Mouse (Mus musculus) adrenal gland (tissue): Measurements from ENCODE around the gene Necab3.

Experiments used
- intact Hi-C: fragments of 180-260 bp; cut with DNase I; formaldehyde crosslinking; loops from one replicate; pipeline ENCODE4 v1.15.1; 2025
- long read RNA-seq, 2 experiments: library from polyadenylated mRNA; unstranded; transcript quantifications; one replicate each; pipeline ENCODE4 v2.0.0; 2020; ENCODE audit warnings: borderline replicate concordance in 1 of 2; ENCODE audit not compliant: insufficient replicate concordance in 1 of 2

The Necab3 gene
- long read RNA-seq, experiment 1, partial matches to known transcripts = 0 of 2 reads
- long read RNA-seq, experiment 1, other reads (novel, unspliced or antisense) = 1 of 2 reads
- long read RNA-seq, experiment 2, partial matches to known transcripts = 0 of 1 reads
- long read RNA-seq, experiment 2, other reads (novel, unspliced or antisense) = 0 of 1 reads

DNA sequence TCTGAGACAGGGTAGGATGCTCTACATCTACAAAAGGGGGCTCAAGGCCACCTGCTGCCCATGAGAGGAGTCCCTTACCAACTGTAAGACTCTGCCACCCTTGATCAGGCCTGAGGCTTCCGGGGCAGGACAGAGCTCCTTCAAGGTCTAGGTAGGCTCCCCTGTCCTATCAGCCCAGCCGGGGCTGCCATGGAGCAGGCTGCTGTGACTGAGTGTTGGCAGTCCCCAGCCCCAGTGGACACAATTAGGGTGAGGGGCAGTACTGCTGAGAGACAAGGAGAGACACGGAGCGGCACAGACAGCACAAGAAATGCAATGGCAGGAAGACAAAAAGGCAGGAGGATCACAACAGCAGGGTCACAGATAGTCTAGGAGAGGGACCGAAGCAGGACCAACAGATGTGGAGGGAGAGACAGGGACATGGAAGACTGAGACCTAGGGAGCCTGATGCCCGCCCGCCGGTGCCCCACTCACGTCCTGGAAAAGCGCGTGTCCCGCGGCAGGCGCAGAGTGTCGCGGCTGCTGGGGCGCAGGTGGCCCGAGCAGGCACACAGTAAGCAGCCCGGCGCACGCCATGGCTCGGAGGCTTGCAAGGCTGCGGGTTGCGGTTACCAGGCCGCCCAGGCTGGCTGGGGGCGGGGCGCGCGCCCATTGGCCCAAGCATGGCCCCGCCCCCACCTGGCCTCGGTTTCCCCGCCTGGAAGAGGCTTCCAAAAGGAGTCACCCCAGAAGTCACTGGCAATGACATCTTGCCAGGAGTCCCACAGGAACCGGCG, at the start of gene Necab3:
Necab3 (minus strand) TSS at position 627 of the 776 bp plus-strand sequence.
- intact Hi-C loops = no loop called here

GRCm38 (mm10) chr2:154606965-154607364, 48.3 kb upstream of the Necab3 start:
- intact Hi-C loops = no loop called here

DNA sequence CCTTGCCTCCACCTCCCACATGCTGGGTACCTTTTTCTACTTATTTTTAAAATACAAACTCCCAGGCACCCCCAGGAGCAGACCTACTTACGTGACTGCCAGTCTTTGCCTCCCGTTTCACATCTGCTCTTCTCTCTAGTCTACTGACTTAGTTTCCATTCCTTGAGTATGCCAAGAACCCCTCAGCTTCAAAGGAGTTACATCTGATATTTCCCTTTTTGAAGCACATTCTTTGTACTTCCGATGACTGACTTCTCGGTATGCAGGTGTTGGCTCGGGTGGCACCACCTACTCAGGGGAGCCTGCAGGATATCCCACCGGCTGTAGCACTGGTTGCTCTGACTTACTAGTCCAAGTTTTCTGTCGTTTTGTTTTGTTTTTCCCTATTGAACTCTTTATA, 45.5 kb upstream of the Necab3 start:
- intact Hi-C loops = no loop called here

DNA sequence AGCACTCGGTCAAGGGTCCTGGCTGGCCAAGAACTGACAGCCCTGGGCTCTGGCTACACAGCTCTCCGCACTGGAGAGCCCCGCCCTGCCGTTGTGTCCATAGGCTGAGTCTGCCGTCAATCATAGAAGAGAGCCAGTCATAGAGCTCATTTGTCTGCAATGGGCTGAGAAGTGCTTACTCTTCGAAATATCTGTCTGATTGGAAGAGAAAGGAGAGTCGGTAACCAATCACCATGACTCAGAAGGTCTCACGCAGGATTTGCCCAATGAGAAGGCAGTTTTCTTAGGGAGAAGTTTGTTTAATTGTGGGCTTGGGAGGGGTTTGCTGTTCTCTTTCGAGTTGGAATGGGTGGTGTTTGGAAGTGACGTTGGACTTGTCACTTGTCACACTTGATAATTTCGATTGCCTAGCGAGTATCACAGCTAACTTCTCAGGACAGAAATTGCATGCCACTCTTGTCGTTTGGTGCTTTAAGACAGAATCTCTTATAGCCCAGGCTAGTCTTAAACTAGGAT, 45.0 kb upstream of the Necab3 start, which contains the start of gene Pxmp4:
Pxmp4 (minus strand) TSS at position 71 of the 516 bp plus-strand sequence.
- intact Hi-C loops = no loop called here

DNA sequence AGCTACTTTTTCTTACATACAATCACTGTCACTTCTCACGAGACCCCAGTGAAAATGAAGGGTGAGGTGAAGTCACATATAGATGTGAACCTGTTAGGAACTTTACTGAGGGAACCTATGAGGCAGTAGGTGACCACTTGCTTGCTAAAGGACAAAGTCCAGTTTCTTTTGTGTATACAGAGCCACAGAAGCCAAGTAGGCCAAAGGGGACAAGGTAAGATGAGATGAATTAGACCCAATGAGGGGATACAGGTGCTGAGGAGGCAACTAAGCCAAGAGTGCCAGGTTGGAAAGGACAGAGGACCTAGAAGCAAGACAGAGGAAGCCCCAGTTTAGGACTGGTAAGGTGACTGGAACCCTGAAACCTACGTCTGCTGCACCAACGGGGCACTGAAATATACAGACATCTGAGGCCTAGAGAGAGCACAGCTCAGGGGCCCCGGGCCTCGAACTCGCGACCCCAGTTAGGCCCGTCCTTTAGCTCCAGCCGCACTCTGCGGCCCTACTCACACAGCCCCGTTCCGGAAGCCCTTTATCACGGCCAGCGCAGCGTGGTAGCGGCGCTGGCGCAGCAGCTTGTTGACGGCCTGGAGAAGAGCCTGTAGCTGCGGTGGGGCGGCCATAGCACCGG, 44.4 kb upstream of the Necab3 start:
- intact Hi-C loops = no loop called here

- intact Hi-C loops = no loop called here
These were observed 42.6 kb upstream of the Necab3 start for GRCm38 (mm10) chr2:154601324-154601723.

- intact Hi-C loops = no loop called here
These were observed 41.9 kb upstream of the Necab3 start for GRCm38 (mm10) chr2:154600586-154600985.

DNA sequence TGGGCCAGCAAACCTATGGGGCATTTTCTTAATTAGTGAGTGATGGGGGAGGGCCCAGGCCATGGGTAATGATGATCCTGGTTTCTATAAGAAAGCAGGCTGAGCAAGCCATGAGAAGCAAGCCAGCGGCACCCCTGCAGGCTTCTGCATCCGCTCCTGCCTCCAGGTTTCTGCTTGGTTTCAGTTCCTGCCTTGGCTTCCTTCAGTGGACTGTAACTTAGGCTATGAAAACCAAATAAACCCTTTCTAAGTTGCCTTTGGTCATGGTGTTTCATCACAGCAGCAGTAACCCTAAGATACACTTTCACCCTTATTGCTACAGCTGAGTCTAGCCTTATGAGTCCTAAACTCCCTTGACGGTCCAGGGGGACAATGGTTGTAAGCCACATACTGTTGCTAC, 38.7 kb upstream of the Necab3 start:
- intact Hi-C loops = no loop called here

DNA sequence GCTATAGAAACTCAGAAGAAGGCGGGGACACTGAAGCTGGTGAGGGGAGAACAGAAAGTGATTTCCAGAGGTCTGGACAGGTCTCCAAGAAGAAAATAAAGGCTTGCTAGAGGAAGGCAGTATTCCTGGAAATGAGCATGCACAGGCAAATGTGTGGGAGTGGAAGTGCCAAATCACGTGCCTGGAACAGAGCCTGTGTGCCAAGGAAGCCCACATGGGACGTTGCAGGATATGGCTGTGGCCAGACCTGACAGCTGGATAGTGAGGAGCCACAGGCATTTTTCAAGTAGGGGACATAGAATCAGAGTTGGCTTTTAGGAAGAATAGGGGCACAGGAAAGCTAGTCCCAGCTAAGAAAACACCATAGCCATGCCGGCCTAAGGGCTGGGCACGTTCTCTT, 37.1 kb upstream of the Necab3 start:
- intact Hi-C loops = no loop called here

- intact Hi-C loops = no loop called here
These were observed 34.3 kb upstream of the Necab3 start for GRCm38 (mm10) chr2:154593025-154593424.

DNA sequence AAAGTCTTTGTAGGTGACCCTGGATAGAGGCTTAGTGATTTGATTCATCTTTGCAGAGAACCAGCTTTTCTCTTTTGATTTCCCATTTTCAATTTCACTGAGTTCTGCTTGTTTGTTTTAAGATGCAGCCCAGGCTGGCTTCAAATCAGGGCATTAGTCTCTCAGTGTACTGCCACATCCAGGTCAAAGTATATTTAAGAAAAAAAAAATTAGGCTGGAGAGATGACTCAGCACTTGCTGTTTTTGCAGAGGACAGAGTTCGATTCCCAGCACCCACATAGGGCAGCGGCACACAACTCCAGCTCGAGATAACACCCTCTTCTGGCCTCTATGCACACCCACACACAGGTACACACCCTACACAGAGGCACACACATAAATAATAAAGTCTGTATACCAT, 32.5 kb upstream of the Necab3 start:
- intact Hi-C loops = no loop called here

DNA sequence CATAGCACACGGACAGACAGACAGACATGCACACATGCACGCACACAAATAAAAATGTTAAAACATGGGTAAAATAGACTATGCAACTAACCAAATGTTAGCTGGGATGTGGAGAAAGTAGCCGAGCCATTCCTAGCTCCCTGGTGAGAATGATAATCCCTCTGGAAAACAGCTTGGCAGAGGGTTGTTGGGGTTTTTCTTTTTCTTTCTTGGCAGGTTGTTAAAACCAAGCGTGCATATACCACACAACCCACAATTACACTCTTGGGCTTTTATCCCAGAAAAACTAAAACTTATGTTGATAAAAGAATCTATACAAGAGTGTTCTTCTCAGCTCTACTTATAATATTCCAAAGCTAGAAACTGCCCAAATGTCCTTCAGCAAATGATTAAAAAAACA, 30.4 kb upstream of the Necab3 start:
- intact Hi-C loops = no loop called here

DNA sequence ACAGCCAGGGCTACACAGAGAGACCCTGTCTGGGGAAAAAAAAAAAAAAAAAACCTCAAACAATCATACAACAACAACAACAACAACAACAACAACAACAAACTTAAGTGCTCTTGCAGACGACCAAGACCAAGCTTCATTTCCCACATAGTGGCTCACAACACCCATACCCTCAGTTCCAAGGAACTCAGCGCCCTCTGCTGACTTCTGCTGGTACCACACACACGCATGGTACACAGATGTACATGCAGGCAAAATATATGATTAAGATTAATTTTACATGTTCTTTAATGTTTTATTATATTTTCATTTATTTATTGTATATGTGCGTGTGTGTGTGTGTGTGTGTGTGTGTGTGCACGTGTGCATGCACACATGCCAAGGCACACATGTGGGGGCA, 27.7 kb upstream of the Necab3 start:
- intact Hi-C loops = no loop called here

- intact Hi-C loops = no loop called here
These were observed 26.4 kb upstream of the Necab3 start for GRCm38 (mm10) chr2:154584931-154585601.

GRCm38 (mm10) chr2:154583906-154584872, 25.5 kb upstream of the Necab3 start:
- intact Hi-C loops = no loop called here

GRCm38 (mm10) chr2:154581421-154581820, 22.7 kb upstream of the Necab3 start:
- intact Hi-C loops = no loop called here

DNA sequence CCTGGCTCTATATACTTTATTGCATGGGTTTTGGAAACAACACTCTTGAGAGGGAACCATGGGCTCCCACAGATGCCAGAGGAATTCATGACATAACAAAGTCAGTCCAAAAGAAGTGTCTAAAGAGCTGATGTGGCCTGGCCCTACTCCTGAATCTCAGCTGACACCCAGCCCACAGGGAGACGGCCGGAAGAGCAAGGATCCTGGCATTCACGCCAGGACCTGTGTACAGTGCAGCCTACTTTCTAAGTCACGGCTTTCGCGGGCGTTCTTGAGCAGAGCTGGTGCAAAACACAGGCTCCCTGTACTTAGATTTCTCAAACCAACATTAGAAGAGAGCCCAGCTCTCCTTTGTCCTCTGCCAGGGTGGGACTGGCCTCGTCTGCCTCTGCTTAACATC, 21.9 kb upstream of the Necab3 start:
- intact Hi-C loops = no loop called here

- intact Hi-C loops = no loop called here
These were observed 19.0 kb upstream of the Necab3 start for GRCm38 (mm10) chr2:154577744-154578067.

DNA sequence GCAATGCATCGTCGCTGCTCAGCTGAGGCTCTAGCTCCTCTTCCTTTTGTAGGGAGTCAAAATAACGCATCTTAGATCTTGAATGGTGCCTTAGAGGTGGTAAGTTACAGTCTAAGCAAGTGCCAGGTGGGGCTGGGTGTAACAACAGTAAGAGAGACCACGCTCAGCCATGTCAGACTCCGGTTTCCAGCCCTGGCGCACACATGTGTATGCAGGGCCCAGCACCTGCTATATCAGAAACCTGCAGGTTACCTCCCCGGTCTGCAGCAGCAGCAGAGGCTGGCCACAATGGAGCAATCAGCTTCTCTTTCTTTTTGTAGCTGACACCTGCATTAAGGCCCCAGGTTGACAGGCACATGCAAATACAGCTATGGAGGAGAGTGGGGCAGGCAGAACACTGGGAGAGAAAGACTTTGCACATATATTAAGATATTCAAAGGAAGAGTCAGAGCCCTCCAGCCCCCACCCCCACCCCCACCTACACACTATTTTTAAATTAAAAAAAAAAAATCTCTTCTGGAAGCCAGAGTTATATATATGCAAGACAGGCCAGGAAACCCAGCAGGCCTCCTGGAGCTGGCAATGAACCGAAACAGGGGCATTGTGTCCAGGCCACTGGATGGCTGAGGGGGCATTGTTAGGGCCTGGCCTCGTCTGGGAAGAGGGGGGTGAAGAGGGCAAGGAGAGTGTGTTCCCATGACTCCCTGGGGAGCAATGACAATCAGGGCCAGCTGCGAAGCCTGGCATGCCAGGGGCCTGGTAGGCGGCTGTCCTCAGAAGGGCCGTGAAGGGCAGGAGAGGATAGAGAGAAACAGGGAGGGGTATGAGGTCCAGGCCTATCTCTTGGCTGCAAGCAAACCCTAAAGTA, 18.4 kb upstream of the Necab3 start:
- intact Hi-C loops = no loop called here

- intact Hi-C loops = loop anchor here (5.0 kb wide), 1 partner anchor 38 kb away; the partner anchor contains the start of genes 4930519P11Rik and Zfp341
These were observed 15.6 kb upstream of the Necab3 start for GRCm38 (mm10) chr2:154574271-154574670.
